Mouse (Mus musculus) erythroblast, embryonic 14.5 days (primary cell): ENCODE data around the gene B4galnt1.

ENCODE experiments used
- GATA1 ChIP-seq: IDR thresholded peaks from 2 replicates; pipeline ENCODE4 v1.6.1; 2012; ENCODE audit warnings: low read length, inconsistent platforms, mixed read lengths
- TAL1 ChIP-seq: IDR thresholded peaks from 3 replicates; pipeline ENCODE4 v1.6.1; 2012; ENCODE audit warnings: low read length, inconsistent platforms, mixed read lengths

DNA sequence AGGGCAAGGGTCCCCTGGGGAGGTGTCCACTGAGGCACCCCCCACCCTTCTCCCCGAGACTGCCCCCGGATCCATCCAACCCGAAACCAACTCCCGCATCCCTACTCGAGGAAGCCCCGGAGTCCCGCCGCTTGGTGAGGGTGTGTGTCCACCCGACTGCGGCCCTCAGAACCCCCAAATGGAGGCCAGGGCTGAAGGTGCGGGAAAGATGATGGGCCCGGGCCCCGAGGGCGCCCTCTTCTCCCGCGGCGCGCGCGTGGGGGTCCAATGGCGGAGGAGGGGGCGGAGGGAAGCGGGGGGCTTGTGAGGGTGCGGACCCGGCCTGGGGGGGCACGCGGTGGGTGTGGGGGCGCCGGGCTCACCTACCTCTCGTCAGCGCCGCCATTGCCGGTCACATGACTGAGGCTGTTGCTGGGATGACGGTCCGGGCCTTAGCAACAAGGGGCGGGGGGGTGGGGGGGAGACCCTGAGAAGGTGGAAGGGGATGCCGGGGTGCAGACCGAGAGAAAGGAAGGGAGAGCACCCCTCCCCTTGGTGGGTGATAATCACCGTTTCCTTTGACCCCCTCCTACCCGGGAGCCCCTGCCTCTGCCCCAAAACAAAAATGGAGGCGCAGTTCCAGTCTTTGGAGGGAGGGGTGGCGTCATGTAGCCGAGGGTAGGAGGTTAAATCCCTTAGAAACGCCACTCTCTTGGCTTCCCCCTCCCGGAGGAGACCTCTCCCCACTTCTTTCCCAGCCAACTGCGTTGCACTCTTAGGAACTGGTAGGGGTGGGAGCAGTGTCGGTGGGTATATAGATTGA lies 30.5 kb downstream of the B4galnt1 start, which contains the start of gene Dtx3:
- no peak for TF ChIP-seq GATA1
- no peak for TF ChIP-seq TAL1
